49 mouse cellular contexts compared by ENCODE assay signal in genomic region chr3:98868219-98868618, GRCm38 (mm10). TPM values are rescaled to one million over a fixed set of nuclear protein-coding genes. Genes with fewer than 3 reads are reported as not detected.
"Had no signal": no experiment of that assay in that cellular context is flagged by ENCODE, and none has a peak within 500 bp of the region (broad histone marks: within the 10 kb centered on the region; RNA-seq: fewer than 3 reads in every experiment).

No protein-coding gene starts in this region.

- H3K4me3 ChIP-seq: heart, embryonic 10.5 days; heart, embryonic 12.5 days; heart, embryonic 13.5 days; heart, embryonic 15.5 days; hindbrain, embryonic 10.5 days; hindbrain, embryonic 12.5 days; hindbrain, embryonic 13.5 days; hindbrain, embryonic 15.5 days; intestine, embryonic 15.5 days; kidney, embryonic 15.5 days; layer of hippocampus, adult 2 months had no signal

- H3K9me3 ChIP-seq: heart, embryonic 10.5 days; heart, embryonic 12.5 days; heart, embryonic 13.5 days; heart, embryonic 15.5 days; hindbrain, embryonic 10.5 days; hindbrain, embryonic 12.5 days; hindbrain, embryonic 13.5 days; hindbrain, embryonic 15.5 days; intestine, embryonic 15.5 days; kidney, embryonic 15.5 days had no signal

- H3K27me3 ChIP-seq: heart, embryonic 12.5 days; heart, embryonic 13.5 days; heart, embryonic 15.5 days; hindbrain, embryonic 12.5 days; hindbrain, embryonic 13.5 days; hindbrain, embryonic 15.5 days; intestine, embryonic 15.5 days; kidney, embryonic 15.5 days had no signal

- ATAC-seq: hindbrain, embryonic 16.5 days; hindbrain, postnatal 0 days; inflammation-experienced regulatory T-cells, adult 6 months; intestine, embryonic 15.5 days; intestine, embryonic 16.5 days; intestine, postnatal 0 days had no signal

- H3K27ac ChIP-seq: heart, embryonic 10.5 days; heart, embryonic 13.5 days; heart, embryonic 15.5 days; hindbrain, embryonic 10.5 days; hindbrain, embryonic 12.5 days; hindbrain, embryonic 13.5 days; hindbrain, embryonic 14.5 days; hindbrain, embryonic 15.5 days; hindbrain, postnatal 0 days; intestine, embryonic 15.5 days; kidney, embryonic 15.5 days; kidney, postnatal 0 days; layer of hippocampus, adult 2 months had no signal

- DNase-seq: heart, postnatal 10 days; heart, postnatal 14 days; heart, postnatal 36 days; heart, postnatal 4 days; kidney, adult 11 months; kidney, adult 18-20 months; kidney, adult 2 months; kidney, adult 8-10 months; kidney, adult 9 months; kidney, postnatal 10 days; kidney, postnatal 14 days; kidney, postnatal 25 days; kidney, postnatal 36 days; kidney, postnatal 4 days; layer of hippocampus, adult 9-11 months; layer of hippocampus, postnatal 36 days had no signal

- H3K9ac ChIP-seq: heart, embryonic 12.5 days; heart, embryonic 13.5 days; heart, embryonic 15.5 days; hindbrain, embryonic 12.5 days; hindbrain, embryonic 13.5 days; hindbrain, embryonic 14.5 days; hindbrain, embryonic 15.5 days; intestine, embryonic 15.5 days; kidney, embryonic 15.5 days had no signal

- H3K36me3 ChIP-seq: heart, embryonic 10.5 days; heart, embryonic 12.5 days; heart, embryonic 13.5 days; heart, embryonic 15.5 days; hindbrain, embryonic 10.5 days; hindbrain, embryonic 12.5 days; hindbrain, embryonic 13.5 days; hindbrain, embryonic 15.5 days; intestine, embryonic 15.5 days; kidney, embryonic 15.5 days had no signal

- H3K4me1 ChIP-seq: heart, embryonic 10.5 days; heart, embryonic 12.5 days; heart, embryonic 15.5 days; hindbrain, embryonic 10.5 days; hindbrain, embryonic 12.5 days; hindbrain, embryonic 13.5 days; hindbrain, embryonic 15.5 days; intestine, embryonic 15.5 days; kidney, embryonic 15.5 days had no signal

- H3K4me2 ChIP-seq: heart, embryonic 11.5 days; heart, embryonic 12.5 days; heart, embryonic 13.5 days; heart, embryonic 15.5 days; hindbrain, embryonic 12.5 days; hindbrain, embryonic 13.5 days; hindbrain, embryonic 14.5 days; hindbrain, embryonic 15.5 days; intestine, embryonic 15.5 days; kidney, embryonic 15.5 days had no signal

RNA-seq across cellular contexts. Expression of gene Hsd3b1, which starts 8.6 kb away (rescaled TPM):
- total RNA-seq: heart, postnatal 10 days; heart, postnatal 14 days; heart, postnatal 25 days; heart, postnatal 36 days; heart, postnatal 4 days; hematopoietic stem cell, adult 5-6 weeks; layer of hippocampus, adult 18-20 months; layer of hippocampus, adult 2 months; layer of hippocampus, postnatal 10 days; layer of hippocampus, postnatal 14 days; layer of hippocampus, postnatal 25 days; layer of hippocampus, postnatal 36 days had no signal
- polyA plus RNA-seq: heart, embryonic 14.5 days; heart, postnatal 0 days; hindbrain, embryonic 14.5 days; hindbrain, embryonic 15.5 days; hindbrain, embryonic 16.5 days; hindbrain, postnatal 0 days; inflammation-experienced regulatory T-cells, adult 6 months; kidney, embryonic 14.5 days; large intestine, adult 2 months had no signal

RNA-seq across cellular contexts. Expression of gene Hao2, which starts 24.8 kb away (rescaled TPM):
- total RNA-seq: heart, adult 8-10 months; heart, postnatal 10 days; heart, postnatal 14 days; heart, postnatal 25 days; heart, postnatal 36 days; heart, postnatal 4 days; hematopoietic stem cell, adult 5-6 weeks; hindbrain, postnatal 0 days; layer of hippocampus, adult 18-20 months; layer of hippocampus, adult 2 months; layer of hippocampus, adult 8-10 months; layer of hippocampus, postnatal 10 days; layer of hippocampus, postnatal 14 days; layer of hippocampus, postnatal 25 days; layer of hippocampus, postnatal 36 days had no signal
- polyA plus RNA-seq: heart, embryonic 14.5 days; heart, embryonic 15.5 days; heart, embryonic 16.5 days; heart, postnatal 0 days; hindbrain, embryonic 10.5 days; hindbrain, embryonic 11.5 days; hindbrain, embryonic 12.5 days; hindbrain, embryonic 13.5 days; hindbrain, embryonic 14.5 days; hindbrain, embryonic 16.5 days; hindbrain, postnatal 0 days; inflammation-experienced regulatory T-cells, adult 6 months had no signal

RNA-seq across cellular contexts. Expression of gene Hsd3b6, which starts 54.0 kb away (rescaled TPM):
- total RNA-seq: heart, postnatal 10 days; heart, postnatal 14 days; heart, postnatal 25 days; heart, postnatal 36 days; heart, postnatal 4 days; hematopoietic stem cell, adult 5-6 weeks; hindbrain, postnatal 0 days; layer of hippocampus, adult 18-20 months; layer of hippocampus, adult 2 months; layer of hippocampus, adult 8-10 months; layer of hippocampus, postnatal 10 days; layer of hippocampus, postnatal 14 days; layer of hippocampus, postnatal 25 days; layer of hippocampus, postnatal 36 days had no signal
- polyA plus RNA-seq: heart, postnatal 0 days; hindbrain, postnatal 0 days; inflammation-experienced regulatory T-cells, adult 6 months; intestine, postnatal 0 days; kidney, adult 2 months; large intestine, adult 2 months had no signal
